Mouse (Mus musculus) CH12.LX (cell line): Measurements from ENCODE around the gene 3110001I22Rik.

ENCODE experiments used
- CHD1 ChIP-seq: IDR thresholded peaks from 2 replicates; pipeline ENCODE4 v1.6.1; 2012; ENCODE audit warnings: low read depth, low read length, improper control_type of control experiment, inconsistent platforms
- CTCF ChIP-seq, 2 experiments: IDR thresholded peaks in 1 of 2; conservative IDR thresholded peaks in 1 of 2; 2 replicates each; pipeline ENCODE4 v1.5.1; 2011 to 2012; ENCODE audit warnings: low read depth in 2 of 2, low read length in 2 of 2, improper control_type of control experiment in 1 of 2, inconsistent platforms in 1 of 2, mild to moderate bottlenecking in 1 of 2, moderate library complexity in 1 of 2
- MXI1 ChIP-seq: IDR thresholded peaks from 2 replicates; pipeline ENCODE4 v1.6.1; 2011; ENCODE audit warnings: mild to moderate bottlenecking, low read depth, low read length, improper control_type of control experiment
- NELFE ChIP-seq: IDR thresholded peaks from 2 replicates; pipeline ENCODE4 v1.6.1; 2011; ENCODE audit warnings: low read depth, low read length, improper control_type of control experiment
- ZMIZ1 ChIP-seq: IDR thresholded peaks from 2 replicates; pipeline ENCODE4 v1.6.1; 2012; ENCODE audit warnings: low read depth, mild to moderate bottlenecking, inconsistent platforms, low read length, improper control_type of control experiment

GRCm38 (mm10) chr16:13667878-13668343 is 3.8 kb upstream of the 3110001I22Rik start, which contains the start of gene Parn:
- TF ChIP-seq CHD1 (no peak), NELFE (peak; percentile 95), CTCF (conservative IDR thresholded peaks at IDR 0.05 in 1 of 2, IDR thresholded peaks at IDR 0.05 in 1 of 2; ENCODE audit: low read depth in 2 of 2, low read length in 2 of 2) (no peak), ZMIZ1 (peak; percentile 86; the same call in 1 of the 2 replicates), MXI1 (peak; percentile 98)
